Mouse (Mus musculus) heart, postnatal 0 days (tissue): Measurements from ENCODE around the gene Nfib. TPM values are rescaled to one million over a fixed set of nuclear protein-coding genes. Genes with fewer than 3 reads are reported as not detected.
A peak's percentile ranks its signal among the peaks of the same experiment; 100 is the strongest.

ENCODE experiments used
- ATAC-seq: fragments of 200-750 bp; cut with Nextera tagmentation; 2 replicates; pipeline ENCODE4 v1.8.0; 2017; ENCODE audit warnings: low read depth, moderate number of reproducible peaks, moderate library complexity; ENCODE audit not compliant: insufficient read depth
- DNase-seq: peaks from one replicate; pipeline ENCODE4 v3.0.0-alpha.2; 2016; ENCODE audit warnings: low spot score
- H3K27ac ChIP-seq: fragments of 300-500 bp; sonication (generic); 2 replicates; pipeline ENCODE4 v1.5.1; 2014; ENCODE audit warnings: low read depth, mild to moderate bottlenecking
- H3K27me3 ChIP-seq: fragments of 300-500 bp; sonication (generic); 2 replicates; pipeline ENCODE4 v1.6.1; 2014; ENCODE audit warnings: low read length, mixed read lengths; ENCODE audit not compliant: control insufficient read depth, insufficient read depth
- H3K36me3 ChIP-seq: fragments of 300-500 bp; sonication (generic); replicated peaks from 2 replicates; pipeline ENCODE4 v1.6.1; 2014; ENCODE audit warnings: low read length, mixed read lengths; ENCODE audit not compliant: control insufficient read depth, insufficient read depth
- H3K4me1 ChIP-seq: fragments of 300-500 bp; sonication (generic); 2 replicates; pipeline ENCODE4 v1.6.1; 2014; ENCODE audit warnings: antibody characterized with exemption; ENCODE audit not compliant: control insufficient read depth, insufficient read depth
- H3K4me2 ChIP-seq: fragments of 300-500 bp; sonication (generic); 2 replicates; pipeline ENCODE4 v1.6.1; 2014; ENCODE audit warnings: low read depth, mild to moderate bottlenecking, low read length, moderate library complexity
- H3K4me3 ChIP-seq: fragments of 300-500 bp; sonication (generic); 2 replicates; pipeline ENCODE4 v1.5.1; 2014; ENCODE audit warnings: low read depth, low read length
- H3K9ac ChIP-seq: fragments of 300-500 bp; sonication (generic); replicated peaks from 2 replicates; pipeline ENCODE4 v1.6.1; 2014; ENCODE audit warnings: low read depth, low read length, mixed read lengths
- H3K9me3 ChIP-seq: fragments of 300-500 bp; sonication (generic); replicated peaks from 2 replicates; pipeline ENCODE4 v1.6.1; 2016; ENCODE audit warnings: low read length; ENCODE audit not compliant: control insufficient read depth
- CTCF ChIP-seq: IDR thresholded peaks from 2 replicates; pipeline ENCODE4 v1.5.1; 2016; ENCODE audit warnings: antibody characterized with exemption, control low read depth, low read depth
- EP300 ChIP-seq: IDR thresholded peaks from 2 replicates; pipeline ENCODE4 v1.6.1; 2016; ENCODE audit warnings: antibody characterized with exemption, low read depth
- WGBS: fragments of 180-500 bp; shearing (Covaris S2); extraction: QIAGEN DNeasy Blood & Tissue Kit; methylation state at CpG from one replicate; pipeline ENCODE4 v1.1.7; 2014; 5-methylcytosine and 5-hydroxymethylcytosine counted together
- polyA plus RNA-seq: library from polyadenylated mRNA; unstranded; fragments of >200 nt; fragmentation: Nextera tagmentation; extraction: Ambion mirVana; gene quantifications from 2 replicates; pipeline ENCODE4 v1.2.1, GENCODE M21; 2015
- total RNA-seq: library from RNA; depleted of rRNA; stranded (reverse); fragments of >200 nt; gene quantifications from 2 replicates; pipeline ENCODE4 v1.2.3, GENCODE M21; 2014; ENCODE audit warnings: low replicate concordance; rRNA removed

The Nfib gene
- total RNA-seq: 74.4 and 82.0 TPM in 2 replicates
- polyA plus RNA-seq: 43.1 and 44.0 TPM in 2 replicates

DNA sequence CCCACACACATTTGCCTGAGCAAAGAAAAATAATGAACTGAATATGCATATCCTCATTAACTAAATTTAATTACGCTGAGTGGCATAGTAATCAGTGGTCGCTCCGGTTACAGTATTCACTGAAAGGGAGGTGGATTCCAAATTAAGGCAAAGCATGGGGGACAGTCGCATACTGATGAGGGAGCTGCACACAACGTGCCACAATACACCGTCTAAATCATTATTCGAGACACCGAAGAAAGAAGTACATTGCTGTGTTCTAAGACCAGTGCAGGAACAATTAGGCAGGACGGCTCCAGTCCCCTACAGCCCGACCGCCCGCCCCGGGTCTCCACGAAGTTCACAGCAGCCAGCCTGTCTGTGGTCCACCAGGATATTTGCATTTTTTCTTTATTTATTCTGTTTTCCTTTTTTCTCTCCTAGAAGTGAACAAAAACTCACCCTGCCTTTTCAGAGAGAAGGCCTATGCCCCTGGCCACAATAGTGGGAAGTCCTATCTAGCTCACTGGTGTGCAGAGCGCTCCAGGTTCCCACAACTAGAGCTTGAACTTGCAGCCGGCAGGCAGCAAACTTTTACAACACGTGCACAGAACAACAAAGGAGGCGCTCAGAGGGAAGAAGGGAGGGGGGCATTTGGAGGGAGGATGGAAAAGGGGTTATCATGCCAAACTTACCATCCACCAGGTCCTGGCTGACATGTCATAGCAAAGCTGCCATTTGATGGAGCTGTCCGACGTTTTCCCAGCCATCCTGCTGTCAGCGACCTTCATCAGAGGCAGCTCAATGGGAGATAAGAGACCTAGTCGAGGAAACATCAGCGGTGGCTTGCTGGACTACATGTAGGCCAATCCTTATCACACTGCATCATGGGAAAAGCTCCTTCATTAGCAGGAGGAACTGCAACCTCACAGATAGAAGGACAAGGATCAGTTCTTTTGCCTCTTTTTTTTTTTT, at the start of gene Nfib:
Gene Nfib (minus strand): TSS at position 910 of the 954 bp plus-strand sequence.
- Histone ChIP-seq H3K36me3 (no peaks in the 10 kb centered on the region), H3K4me1 (peaks cover 29% of the 10 kb centered on the region; the same call in 1 of the 2 replicates), H3K4me2 (no peak within 1 kb of the TSS), H3K9me3 (no peaks in the 10 kb centered on the region), H3K9ac (no peak within 1 kb of the TSS), H3K4me3 (no peak within 1 kb of the TSS), H3K27me3 (no peaks in the 10 kb centered on the region), H3K27ac (peak within 1 kb of the TSS; percentile 58)
- DNase-seq (peak; percentile 65), ATAC-seq (peak; percentile 45)
- TF ChIP-seq CTCF: no peak
- peak; percentile 58; the same call in 1 of the 2 replicates for TF ChIP-seq EP300
- 50% methylated on average over 23 of the region's 23 CpGs for WGBS

DNA sequence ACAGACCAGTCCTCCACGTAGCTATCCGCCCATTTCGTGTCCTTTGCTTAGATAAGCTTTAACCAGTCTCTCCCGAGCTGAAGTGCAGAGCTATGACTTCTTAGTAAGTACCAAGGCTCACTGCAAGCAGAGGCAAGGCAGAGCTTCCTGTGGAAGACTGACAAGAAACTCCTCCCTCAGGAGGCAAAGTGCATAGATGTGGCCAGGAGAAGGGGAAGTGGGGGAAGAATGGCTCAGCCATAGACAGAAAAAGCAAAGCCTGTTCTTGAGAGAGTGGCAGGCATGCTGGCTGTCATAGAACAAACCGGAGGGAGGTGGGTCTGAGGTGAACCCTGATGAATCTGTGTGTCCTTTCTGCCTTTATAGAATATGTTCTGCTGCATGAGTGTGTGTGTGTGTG, 30.2 kb upstream of the Nfib start:
- no peak overlapping the region for H3K4me2 ChIP-seq
- 22% methylated on average over 5 of the region's 5 CpGs for WGBS
- 0 out of 2 replicates have a peak, but pooled peaks cover 4% of the 10 kb centered on the region for H3K4me1 ChIP-seq
- DNase-seq: peak; percentile 7
- H3K27me3 ChIP-seq: no peaks in the 10 kb centered on the region
- no peak overlapping the region for H3K4me3 ChIP-seq
- no peaks in the 10 kb centered on the region for H3K9me3 ChIP-seq
- no peak overlapping the region for H3K27ac ChIP-seq
- no peaks in the 10 kb centered on the region for H3K36me3 ChIP-seq
- peak; percentile 41; the same call in 1 of the 2 replicates for ATAC-seq
- no peak overlapping the region for H3K9ac ChIP-seq
- TF ChIP-seq EP300 (no peak), CTCF (no peak)

DNA sequence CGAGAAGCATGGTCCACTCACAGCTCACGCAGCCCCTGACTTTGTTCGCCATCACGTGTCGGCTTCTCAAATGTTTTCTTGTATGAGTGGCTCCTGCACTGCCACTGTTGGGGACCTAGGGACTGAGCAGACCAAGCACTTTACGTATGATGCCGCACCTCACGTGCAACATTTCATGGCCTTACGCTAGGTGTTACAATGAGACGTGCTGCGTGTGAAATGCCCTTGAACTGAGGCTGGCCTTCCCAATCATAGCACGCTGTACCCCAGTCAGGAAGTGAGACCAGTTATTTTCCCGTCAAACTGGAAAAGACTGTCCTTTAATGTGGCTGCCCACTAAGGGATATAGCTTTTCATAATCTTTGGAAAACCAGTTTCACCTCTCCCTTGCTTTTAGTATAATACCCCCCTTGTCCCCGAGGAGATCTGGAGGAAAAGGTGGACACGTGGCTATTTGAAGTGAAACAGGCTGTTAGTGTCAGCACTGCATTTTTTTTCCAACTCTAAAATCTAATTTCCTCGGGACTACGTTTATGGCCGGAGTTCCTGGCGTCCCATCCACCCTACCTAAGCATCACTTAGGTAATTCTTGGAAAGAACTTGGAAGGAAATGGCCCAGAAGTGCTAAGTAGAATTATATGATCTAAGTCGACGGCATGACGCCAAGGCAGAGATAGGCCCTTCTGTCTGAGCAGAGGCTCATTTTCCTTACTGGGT, 29.4 kb upstream of the Nfib start:
- H3K4me2 ChIP-seq: no peak overlapping the region
- WGBS: 81% methylated on average over 22 of the region's 22 CpGs
- 0 out of 2 replicates have a peak, but pooled peaks cover 4% of the 10 kb centered on the region for H3K4me1 ChIP-seq
- no peak for ATAC-seq
- no peak overlapping the region for H3K27ac ChIP-seq
- H3K9ac ChIP-seq: no peak overlapping the region
- no peak for DNase-seq
- no peaks in the 10 kb centered on the region for H3K36me3 ChIP-seq
- no peak overlapping the region for H3K4me3 ChIP-seq
- no peaks in the 10 kb centered on the region for H3K27me3 ChIP-seq
- TF ChIP-seq EP300: no peak
- no peak for TF ChIP-seq CTCF
- H3K9me3 ChIP-seq: no peaks in the 10 kb centered on the region

DNA sequence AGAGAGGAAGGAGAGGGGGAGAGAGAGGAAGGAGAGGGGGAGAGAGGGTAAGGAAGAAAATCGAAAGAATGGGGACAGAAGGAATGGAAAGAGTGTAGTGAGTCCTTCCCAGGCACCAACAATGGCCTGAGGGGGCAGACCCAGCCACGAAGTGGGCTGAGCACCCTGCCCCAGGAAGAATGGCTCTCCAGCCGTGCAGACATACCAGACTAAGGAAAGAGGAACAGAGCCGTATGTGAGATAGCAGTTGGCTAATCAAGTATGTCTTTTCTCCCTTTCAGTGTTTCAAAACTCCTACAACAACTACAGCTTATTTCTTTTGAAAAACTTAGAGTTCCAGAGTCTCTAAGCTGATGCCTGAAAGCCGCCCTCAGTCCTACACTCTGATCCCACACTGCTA, 28.8 kb upstream of the Nfib start:
- WGBS: 52% methylated on average over 5 of the region's 5 CpGs
- Histone ChIP-seq H3K27ac (no peak overlapping the region), H3K9me3 (no peaks in the 10 kb centered on the region), H3K4me2 (no peak overlapping the region), H3K4me3 (no peak overlapping the region), H3K4me1 (0 out of 2 replicates have a peak, but pooled peaks cover 4% of the 10 kb centered on the region), H3K27me3 (no peaks in the 10 kb centered on the region), H3K36me3 (no peaks in the 10 kb centered on the region), H3K9ac (no peak overlapping the region)
- ATAC-seq: no peak
- no peak for TF ChIP-seq EP300
- no peak for TF ChIP-seq CTCF
- no peak for DNase-seq

DNA sequence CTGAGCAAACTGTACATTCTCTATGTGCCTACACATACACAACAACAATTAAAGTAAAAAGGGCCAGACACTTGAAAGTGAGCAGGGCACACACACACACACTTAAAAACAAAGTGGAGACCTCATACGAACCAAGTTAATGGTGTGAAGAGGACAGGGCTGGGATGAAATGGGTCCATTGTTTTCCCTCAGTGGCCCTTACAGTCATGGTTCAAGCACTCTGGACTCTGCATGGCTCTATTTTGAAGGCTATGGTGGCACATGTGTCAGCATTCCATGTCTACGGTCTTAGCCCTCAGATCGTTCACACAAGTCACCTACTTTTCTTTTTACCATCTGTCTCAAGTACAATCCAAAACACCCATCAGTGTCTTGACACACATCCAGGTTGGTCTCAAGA, 28.1 kb upstream of the Nfib start:
- Histone ChIP-seq H3K4me2 (no peak overlapping the region), H3K9me3 (no peaks in the 10 kb centered on the region), H3K9ac (no peak overlapping the region), H3K27ac (no peak overlapping the region), H3K36me3 (no peaks in the 10 kb centered on the region), H3K27me3 (no peaks in the 10 kb centered on the region), H3K4me1 (0 out of 2 replicates have a peak, but pooled peaks cover 4% of the 10 kb centered on the region), H3K4me3 (no peak overlapping the region)
- no peak for DNase-seq
- 91% methylated on average over 3 of the region's 3 CpGs for WGBS
- no peak for ATAC-seq
- TF ChIP-seq CTCF (no peak), EP300 (no peak)
